Mouse (Mus musculus) heart, embryonic 12.5 days (tissue): Measurements from ENCODE around the gene Ttc7. TPM values are rescaled to one million over a fixed set of nuclear protein-coding genes. Genes with fewer than 3 reads are reported as not detected.
A peak's percentile ranks its signal among the peaks of the same experiment; 100 is the strongest.

Source experiments
- ATAC-seq: fragments of 200-750 bp; cut with Nextera tagmentation; 2 replicates; pipeline ENCODE4 v1.8.0; 2017; ENCODE audit warnings: moderate TSS enrichment, moderate library complexity; ENCODE audit not compliant: insufficient number of reproducible peaks, low FRiP score
- H3K27ac ChIP-seq: fragments of 300-500 bp; sonication (generic); 2 replicates; pipeline ENCODE4 v1.5.1; 2016; ENCODE audit warnings: mild to moderate bottlenecking, moderate library complexity; ENCODE audit not compliant: poor library complexity, severe bottlenecking
- H3K27me3 ChIP-seq: fragments of 300-500 bp; sonication (generic); replicated peaks from 2 replicates; pipeline ENCODE4 v1.6.1; 2016; ENCODE audit warnings: mild to moderate bottlenecking, moderate library complexity
- H3K36me3 ChIP-seq: fragments of 300-500 bp; sonication (generic); 2 replicates; pipeline ENCODE4 v1.6.1; 2016; ENCODE audit warnings: mild to moderate bottlenecking, moderate library complexity
- H3K4me1 ChIP-seq: fragments of 300-500 bp; sonication (generic); replicated peaks from 2 replicates; pipeline ENCODE4 v1.6.1; 2016; ENCODE audit warnings: mild to moderate bottlenecking
- H3K4me2 ChIP-seq: fragments of 300-500 bp; sonication (generic); 2 replicates; pipeline ENCODE4 v1.6.1; 2016; ENCODE audit warnings: mild to moderate bottlenecking, moderate library complexity
- H3K4me3 ChIP-seq: fragments of 300-500 bp; sonication (generic); 2 replicates; pipeline ENCODE4 v1.5.1; 2016; ENCODE audit warnings: mild to moderate bottlenecking
- H3K9ac ChIP-seq: fragments of 300-500 bp; sonication (generic); 2 replicates; pipeline ENCODE4 v1.6.1; 2016; ENCODE audit warnings: mild to moderate bottlenecking, moderate library complexity
- H3K9me3 ChIP-seq: fragments of 300-500 bp; sonication (generic); replicated peaks from 2 replicates; pipeline ENCODE4 v1.6.1; 2016; ENCODE audit warnings: mild to moderate bottlenecking, moderate library complexity
- WGBS: fragments of 180-500 bp; shearing (Covaris S2); methylation state at CpG from one replicate; pipeline ENCODE4 v1.1.7; 2016; 5-methylcytosine and 5-hydroxymethylcytosine counted together
- polyA plus RNA-seq: library from polyadenylated mRNA; unstranded; fragments of >200 nt; fragmentation: Nextera tagmentation; extraction: Ambion mirVana; gene quantifications from 2 replicates; pipeline ENCODE4 v1.2.1, GENCODE M21; 2016

Ttc7 gene
- polyA plus RNA-seq: 2.4 and 3.2 TPM in 2 replicates

DNA sequence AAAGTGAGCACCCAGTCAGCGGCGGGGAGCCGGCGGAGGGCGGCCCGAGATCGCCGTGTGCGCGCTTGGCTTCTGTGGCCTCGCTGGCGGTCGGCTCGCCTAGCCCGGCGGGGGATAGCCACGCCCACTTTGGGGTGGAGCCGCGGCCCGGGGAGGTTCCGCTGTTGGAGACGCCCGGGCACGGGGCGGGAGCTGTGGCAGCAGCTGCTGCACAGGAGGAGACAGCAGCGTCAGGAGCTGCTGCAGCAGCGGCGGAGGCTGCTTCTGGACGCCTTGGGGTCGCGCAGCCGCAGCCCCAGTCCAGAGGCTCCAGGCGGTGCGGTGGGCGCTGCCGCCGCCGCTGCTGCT lies at the start of gene Ttc7:
Gene Ttc7, plus strand, starts transcription at position 181 of the 348 bp plus-strand sequence.
- peak within 1 kb of the TSS; percentile 94 for H3K4me2 ChIP-seq
- no peaks in the 10 kb centered on the region for H3K36me3 ChIP-seq
- peak; percentile 95 for ATAC-seq
- WGBS: 2% methylated on average over 27 of the region's 38 CpGs
- H3K9ac ChIP-seq: peak within 1 kb of the TSS; percentile 85
- H3K4me1 ChIP-seq: peaks cover 14% of the 10 kb centered on the region
- peak within 1 kb of the TSS; percentile 82 for H3K27ac ChIP-seq
- peak within 1 kb of the TSS; percentile 66 for H3K4me3 ChIP-seq
- peaks cover 49% of the 10 kb centered on the region for H3K27me3 ChIP-seq
- H3K9me3 ChIP-seq: no peaks in the 10 kb centered on the region

DNA sequence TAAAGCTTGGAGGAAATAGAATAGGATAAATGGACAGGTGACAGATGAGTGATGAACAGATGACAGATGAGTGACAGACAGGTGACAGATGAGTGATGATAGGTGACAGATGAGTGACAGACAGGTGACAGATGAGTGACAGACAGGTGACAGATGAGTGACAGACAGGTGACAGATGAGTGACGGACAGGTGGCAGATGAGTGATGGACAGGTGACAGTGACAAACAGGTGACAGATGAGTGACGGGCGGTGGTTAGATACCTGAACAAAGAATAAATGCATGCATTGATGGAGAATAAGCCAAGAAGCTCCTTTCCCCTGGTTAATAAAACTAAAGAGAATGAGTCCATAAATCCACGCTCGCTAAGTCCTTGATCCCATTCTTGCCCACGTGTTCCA lies 47.7 kb upstream of the Ttc7 start:
- no peak for ATAC-seq
- H3K4me2 ChIP-seq: no peak overlapping the region
- H3K36me3 ChIP-seq: no peaks in the 10 kb centered on the region

DNA sequence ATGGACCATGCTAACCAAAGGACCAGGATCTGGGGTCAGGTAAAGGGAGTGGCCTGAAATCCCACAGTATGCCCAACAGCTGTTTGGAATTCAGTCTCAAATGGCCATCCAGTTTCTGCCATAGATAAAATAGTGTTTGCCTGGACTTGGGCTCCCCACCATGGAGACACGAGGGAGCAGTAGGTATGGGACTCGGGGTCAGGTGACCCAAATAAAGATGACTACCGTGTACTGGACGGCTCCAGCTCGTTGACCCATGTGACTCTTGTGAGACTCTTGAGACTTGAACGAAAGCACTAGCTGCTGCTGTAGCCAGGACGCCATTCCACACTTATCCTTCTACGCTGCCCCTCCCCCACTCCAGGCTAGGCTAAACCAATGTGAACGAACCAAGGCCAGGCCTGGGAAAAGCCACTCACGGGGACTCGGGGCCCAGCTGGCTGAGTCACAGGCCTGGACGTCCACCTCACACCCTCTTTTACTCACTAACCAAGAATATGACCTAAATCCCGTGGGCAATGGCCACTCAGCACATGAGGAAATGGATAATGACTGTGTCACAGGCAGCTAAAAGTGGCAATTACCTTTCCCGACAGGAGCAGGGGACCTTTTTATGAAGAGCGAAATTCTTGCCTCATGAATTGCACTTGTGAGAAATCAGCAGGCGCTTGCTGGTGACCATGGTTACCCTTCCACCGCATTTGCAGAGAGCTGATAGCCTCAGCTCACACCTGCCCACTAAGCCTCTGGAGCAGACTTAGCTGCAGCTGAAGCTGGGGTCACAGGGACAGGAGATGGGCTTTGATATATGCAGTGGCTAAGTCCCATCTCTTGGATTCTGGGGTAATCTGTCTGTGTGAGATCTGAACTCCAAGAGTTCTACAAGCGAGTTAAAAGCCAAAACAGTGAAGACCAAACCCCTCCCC lies 45.7 kb upstream of the Ttc7 start:
- peak; percentile 49; the same call in 1 of the 2 replicates for ATAC-seq
- Histone ChIP-seq H3K27ac (no peak overlapping the region), H3K36me3 (no peaks in the 10 kb centered on the region), H3K4me3 (no peak overlapping the region), H3K9me3 (peaks cover 9% of the 10 kb centered on the region; the same call in 1 of the 2 replicates), H3K4me2 (peak overlapping the region; percentile 25), H3K4me1 (peaks cover 11% of the 10 kb centered on the region), H3K9ac (no peak overlapping the region), H3K27me3 (no peaks in the 10 kb centered on the region)
- WGBS: 37% methylated on average over 18 of the region's 18 CpGs

More for the DNA sequence above, 47.7 kb upstream of the Ttc7 start:
- H3K27ac ChIP-seq: no peak overlapping the region
- H3K9me3 ChIP-seq: 0 out of 2 replicates have a peak, but pooled peaks cover 2% of the 10 kb centered on the region
- no peak overlapping the region for H3K4me3 ChIP-seq
- H3K4me1 ChIP-seq: peaks cover 11% of the 10 kb centered on the region
- no peaks in the 10 kb centered on the region for H3K27me3 ChIP-seq
- no peak overlapping the region for H3K9ac ChIP-seq
- 93% methylated on average over 6 of the region's 6 CpGs for WGBS

DNA sequence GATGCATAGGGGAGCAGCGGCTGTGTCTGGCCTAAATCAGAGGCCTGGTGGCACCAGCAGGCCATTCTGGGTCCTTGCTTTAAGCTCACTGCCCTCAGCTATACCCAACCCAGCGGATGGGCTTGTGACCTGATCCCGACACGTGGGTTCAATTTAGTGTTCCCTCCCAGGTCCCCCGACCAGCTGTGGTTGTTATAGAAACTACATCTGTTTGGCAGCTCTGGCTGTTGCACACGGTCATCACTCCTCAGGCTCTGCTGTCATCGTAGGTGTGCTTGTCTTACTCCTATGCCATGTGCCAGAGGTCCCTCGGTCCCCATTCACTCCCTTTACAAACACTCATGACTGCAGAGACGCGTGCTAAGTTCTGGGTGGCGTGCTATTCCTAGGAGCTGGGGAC lies 44.9 kb upstream of the Ttc7 start:
- no peak overlapping the region for H3K4me2 ChIP-seq
- H3K4me1 ChIP-seq: peaks cover 11% of the 10 kb centered on the region
- no peaks in the 10 kb centered on the region for H3K27me3 ChIP-seq
- no peak for ATAC-seq
- no peak overlapping the region for H3K9ac ChIP-seq
- H3K9me3 ChIP-seq: peaks cover 8% of the 10 kb centered on the region
- H3K4me3 ChIP-seq: no peak overlapping the region
- no peaks in the 10 kb centered on the region for H3K36me3 ChIP-seq
- 80% methylated on average over 11 of the region's 11 CpGs for WGBS
- no peak overlapping the region for H3K27ac ChIP-seq

DNA sequence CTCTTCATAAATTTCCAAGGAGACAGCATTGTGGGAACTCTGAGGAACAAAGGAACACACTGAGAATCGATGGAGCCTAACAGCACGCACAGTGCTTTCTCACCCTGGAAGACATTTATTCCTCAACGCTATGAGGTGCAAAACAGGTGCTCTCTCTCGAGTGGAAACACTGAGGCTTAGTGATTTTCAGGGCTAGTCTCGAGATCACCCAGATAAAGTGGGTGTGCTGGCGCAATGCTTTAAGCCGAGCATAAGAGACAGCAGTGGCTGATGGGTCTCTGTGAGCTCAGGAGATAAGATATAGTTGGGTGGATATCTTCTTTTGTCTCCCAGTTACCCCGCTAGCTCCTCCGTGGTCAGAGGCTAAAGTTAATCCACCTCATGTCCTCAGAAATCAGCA lies 36.6 kb upstream of the Ttc7 start:
- H3K9ac ChIP-seq: no peak overlapping the region
- H3K4me1 ChIP-seq: peaks cover 11% of the 10 kb centered on the region
- H3K4me3 ChIP-seq: no peak overlapping the region
- no peaks in the 10 kb centered on the region for H3K27me3 ChIP-seq
- 54% methylated on average over 9 of the region's 9 CpGs for WGBS
- H3K4me2 ChIP-seq: no peak overlapping the region
- no peak overlapping the region for H3K27ac ChIP-seq
- no peaks in the 10 kb centered on the region for H3K36me3 ChIP-seq
- ATAC-seq: no peak
- H3K9me3 ChIP-seq: peaks cover 7% of the 10 kb centered on the region

DNA sequence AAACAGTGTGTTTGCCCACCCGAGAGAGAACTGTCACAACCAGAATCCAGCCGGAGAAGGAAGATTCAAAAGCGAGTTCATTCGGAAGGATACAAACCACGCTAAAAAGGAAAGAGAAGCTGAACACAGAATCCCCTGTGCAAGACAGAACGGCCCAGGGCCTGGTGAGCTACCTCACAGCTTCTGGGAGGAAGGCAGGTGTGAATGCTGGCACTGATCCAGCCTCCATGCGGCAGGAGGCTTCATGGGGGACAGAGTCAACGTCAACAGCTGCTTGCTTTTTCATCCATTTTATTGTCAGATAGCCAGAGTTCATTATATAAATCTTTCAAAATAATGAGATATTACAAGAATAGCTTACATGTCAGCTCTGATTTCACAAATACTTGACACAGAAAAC lies 28.3 kb upstream of the Ttc7 start:
- peaks cover 59% of the 10 kb centered on the region for H3K36me3 ChIP-seq
- H3K9me3 ChIP-seq: peaks cover under 1% of the 10 kb centered on the region; the same call in 1 of the 2 replicates
- H3K9ac ChIP-seq: no peak overlapping the region
- no peak overlapping the region for H3K4me3 ChIP-seq
- H3K27me3 ChIP-seq: no peaks in the 10 kb centered on the region
- no peak overlapping the region for H3K27ac ChIP-seq
- H3K4me2 ChIP-seq: no peak overlapping the region
- 0 out of 2 replicates have a peak, but pooled peaks cover 3% of the 10 kb centered on the region for H3K4me1 ChIP-seq
- WGBS: 76% methylated on average over 8 of the region's 8 CpGs
- no peak for ATAC-seq

DNA sequence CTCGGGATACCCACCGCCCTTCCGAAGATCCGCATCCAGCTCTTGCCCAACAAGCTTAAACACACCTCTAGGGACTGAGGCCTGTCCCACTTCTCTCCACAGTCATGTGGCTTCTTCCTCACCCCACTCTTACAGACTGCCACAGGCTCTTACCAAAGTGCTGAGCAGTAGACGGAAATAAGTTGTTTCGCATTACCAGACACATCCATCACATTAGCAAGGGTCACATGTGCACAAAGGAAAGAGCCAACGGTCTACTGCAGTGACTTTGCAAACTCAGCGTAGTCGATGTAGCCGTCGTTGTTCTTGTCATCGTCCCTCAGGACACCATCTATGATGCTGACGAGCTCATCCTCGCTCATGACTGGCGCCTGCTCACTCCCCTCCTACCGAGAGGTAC lies 27.0 kb upstream of the Ttc7 start:
- Histone ChIP-seq H3K27ac (no peak overlapping the region), H3K9ac (no peak overlapping the region), H3K4me1 (0 out of 2 replicates have a peak, but pooled peaks cover 3% of the 10 kb centered on the region), H3K27me3 (no peaks in the 10 kb centered on the region), H3K4me3 (no peak overlapping the region), H3K36me3 (peaks cover 72% of the 10 kb centered on the region), H3K9me3 (peaks cover 12% of the 10 kb centered on the region; the same call in 1 of the 2 replicates), H3K4me2 (no peak overlapping the region)
- ATAC-seq: no peak
- 87% methylated on average over 16 of the region's 16 CpGs for WGBS

DNA sequence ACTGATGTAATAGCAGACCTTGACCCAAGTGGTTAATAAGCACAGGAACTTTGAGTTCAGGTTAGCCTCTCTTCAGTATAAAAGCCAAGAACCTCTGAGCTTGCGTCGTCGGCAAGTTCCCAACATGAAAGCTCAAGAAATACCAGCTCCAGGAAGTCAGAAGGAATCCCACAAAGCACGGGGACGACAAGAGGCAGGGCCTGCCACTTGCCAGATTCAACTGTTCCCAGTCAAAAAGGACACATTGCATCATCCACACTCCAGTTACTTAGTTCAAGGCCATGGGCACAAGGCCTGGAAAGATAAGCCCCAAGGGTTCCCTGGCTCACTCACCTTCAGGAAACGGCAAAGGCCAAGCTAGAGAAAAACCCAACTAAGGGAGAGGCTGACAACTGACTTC lies 19.3 kb upstream of the Ttc7 start:
- Histone ChIP-seq H3K4me3 (no peak overlapping the region), H3K9ac (no peak overlapping the region), H3K27ac (peak overlapping the region; percentile 12; the same call in 1 of the 2 replicates), H3K36me3 (peaks cover 34% of the 10 kb centered on the region), H3K4me2 (peak overlapping the region; percentile 79), H3K4me1 (peaks cover 20% of the 10 kb centered on the region), H3K9me3 (peaks cover 16% of the 10 kb centered on the region), H3K27me3 (no peaks in the 10 kb centered on the region)
- no peak for ATAC-seq
- WGBS: 84% methylated on average over 6 of the region's 6 CpGs

DNA sequence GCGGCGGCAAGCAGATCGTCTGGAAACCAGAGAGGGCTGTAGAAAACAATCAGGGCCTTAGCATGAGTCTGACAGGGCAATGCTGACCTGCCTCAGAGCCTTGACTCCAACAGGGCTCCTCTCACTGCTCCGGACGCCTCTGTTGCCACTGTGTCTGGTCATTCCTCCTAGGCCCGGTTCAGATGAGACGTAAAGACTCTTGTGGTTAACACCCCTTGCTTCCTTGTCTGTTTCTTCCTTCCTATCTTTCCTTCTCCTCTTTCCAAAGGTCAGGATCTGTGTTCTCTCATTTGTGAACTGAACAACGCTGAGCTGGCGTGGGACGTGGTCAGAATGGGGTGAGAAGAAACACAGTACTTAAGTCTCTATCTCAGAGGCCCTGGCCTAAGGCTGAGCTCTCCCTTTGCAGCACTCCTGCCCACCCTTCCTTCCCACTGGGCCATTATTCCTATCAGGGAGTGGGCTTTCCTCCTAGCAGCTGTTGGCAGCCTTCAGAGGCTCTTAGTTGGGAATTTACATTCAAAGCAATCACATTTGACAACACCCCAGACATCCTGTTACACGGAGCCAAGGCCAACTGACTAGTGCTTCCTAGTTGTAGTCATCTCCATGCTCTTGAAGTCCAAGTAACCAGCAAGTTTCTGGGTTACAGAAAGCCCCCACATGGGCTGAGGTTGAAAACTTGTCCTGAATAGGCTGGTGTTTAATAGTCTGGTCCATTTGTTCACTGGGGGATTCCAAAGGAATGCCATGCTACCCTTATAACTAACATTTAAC lies 18.4 kb upstream of the Ttc7 start:
- Histone ChIP-seq H3K4me1 (peaks cover 20% of the 10 kb centered on the region), H3K36me3 (peaks cover 27% of the 10 kb centered on the region), H3K27me3 (0 out of 2 replicates have a peak, but pooled peaks cover 2% of the 10 kb centered on the region), H3K9me3 (peaks cover 16% of the 10 kb centered on the region), H3K9ac (peak overlapping the region; percentile 98; the same call in 1 of the 2 replicates), H3K4me3 (peak overlapping the region; percentile 96), H3K27ac (peak overlapping the region; percentile 59; the same call in 1 of the 2 replicates), H3K4me2 (peak overlapping the region; percentile 79)
- ATAC-seq: 0 out of 2 replicates have a peak, but pooled peaks have one; percentile 23
- WGBS: 65% methylated on average over 11 of the region's 11 CpGs

DNA sequence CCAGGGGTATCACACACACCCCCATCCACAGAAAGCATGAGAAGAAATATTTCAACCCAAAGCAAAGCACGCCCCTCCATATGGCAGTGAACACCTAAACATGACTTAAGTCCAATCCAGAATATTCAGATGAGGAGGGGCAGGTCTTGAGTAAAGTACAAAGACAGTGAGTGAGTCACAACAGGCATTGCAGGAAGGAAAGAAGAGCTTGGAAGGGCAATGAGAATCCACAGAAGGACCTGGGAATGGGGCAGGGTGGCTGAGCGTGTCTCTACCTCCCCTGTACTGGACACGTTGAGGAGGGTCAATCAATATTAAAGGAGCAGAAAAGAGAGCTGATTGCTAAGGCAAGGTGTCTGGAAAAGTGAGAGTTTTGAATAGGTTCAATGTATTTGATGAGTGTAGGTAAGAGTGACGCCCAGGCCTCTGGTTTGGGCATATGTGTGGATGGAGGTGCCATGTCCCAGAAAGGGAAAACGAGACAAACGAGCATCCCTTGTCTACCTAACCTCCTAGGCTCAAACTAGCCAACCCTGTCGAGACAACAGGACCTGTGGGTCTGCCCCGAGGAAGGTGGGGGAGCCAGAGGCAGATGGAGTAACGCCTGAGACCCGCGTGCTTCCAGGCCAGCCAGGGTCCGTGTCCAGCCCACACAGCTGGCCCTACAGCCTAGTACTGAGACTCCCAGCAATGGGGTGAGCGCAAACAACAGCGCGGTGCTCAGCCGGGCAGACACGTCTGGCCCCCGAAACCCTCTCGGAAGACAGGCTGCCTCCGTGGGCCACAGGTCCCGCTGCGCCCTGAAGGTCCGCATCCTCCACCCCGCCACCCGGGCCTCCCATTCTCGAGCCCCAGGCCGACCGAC lies 17.5 kb upstream of the Ttc7 start:
- H3K4me1 ChIP-seq: peaks cover 20% of the 10 kb centered on the region
- 6% methylated on average over 28 of the region's 28 CpGs for WGBS
- peak; percentile 71 for ATAC-seq

More for the DNA sequence above, 17.5 kb upstream of the Ttc7 start:
- Histone ChIP-seq H3K27me3 (0 out of 2 replicates have a peak, but pooled peaks cover 7% of the 10 kb centered on the region), H3K4me3 (peak overlapping the region; percentile 96), H3K9ac (peak overlapping the region; percentile 98), H3K27ac (peak overlapping the region; percentile 59), H3K36me3 (peaks cover 18% of the 10 kb centered on the region), H3K4me2 (peak overlapping the region; percentile 79), H3K9me3 (peaks cover 9% of the 10 kb centered on the region)
